Mouse (Mus musculus) limb, embryonic 15.5 days (tissue): ENCODE results near the gene Gm17482. TPM values are rescaled to one million over a fixed set of nuclear protein-coding genes. Genes with fewer than 3 reads are reported as not detected.
A peak's percentile ranks its signal among the peaks of the same experiment; 100 is the strongest.

Experiments used
- ATAC-seq: fragments of 200-750 bp; cut with Nextera tagmentation; 2 replicates; pipeline ENCODE4 v1.8.0; 2017; ENCODE audit warnings: low read depth, moderate TSS enrichment; ENCODE audit not compliant: insufficient number of reproducible peaks, low FRiP score, low TSS enrichment
- H3K27ac ChIP-seq: fragments of 300-500 bp; sonication (generic); 2 replicates; pipeline ENCODE4 v1.5.1; 2015; ENCODE audit warnings: moderate library complexity, mild to moderate bottlenecking, inconsistent platforms
- H3K27me3 ChIP-seq: fragments of 300-500 bp; sonication (generic); 2 replicates; pipeline ENCODE4 v1.6.1; 2015; ENCODE audit warnings: inconsistent platforms
- H3K36me3 ChIP-seq: fragments of 300-500 bp; sonication (generic); 2 replicates; pipeline ENCODE4 v1.6.1; 2015; ENCODE audit warnings: inconsistent platforms
- H3K4me1 ChIP-seq: fragments of 300-500 bp; sonication (generic); 2 replicates; pipeline ENCODE4 v1.6.1; 2015; ENCODE audit warnings: inconsistent platforms
- H3K4me2 ChIP-seq: fragments of 300-500 bp; sonication (generic); 2 replicates; pipeline ENCODE4 v1.6.1; 2015; ENCODE audit warnings: mild to moderate bottlenecking, inconsistent platforms
- H3K4me3 ChIP-seq: fragments of 300-500 bp; sonication (generic); 2 replicates; pipeline ENCODE4 v1.5.1; 2015; ENCODE audit warnings: mild to moderate bottlenecking, inconsistent platforms
- H3K9ac ChIP-seq: fragments of 300-500 bp; sonication (generic); 2 replicates; pipeline ENCODE4 v1.6.1; 2015; ENCODE audit warnings: inconsistent platforms
- H3K9me3 ChIP-seq: fragments of 300-500 bp; sonication (generic); 2 replicates; pipeline ENCODE4 v1.6.1; 2016; ENCODE audit warnings: inconsistent platforms
- WGBS: fragments of 180-500 bp; shearing (Covaris S2); methylation state at CpG from one replicate; pipeline ENCODE4 v1.1.7; 2015; 5-methylcytosine and 5-hydroxymethylcytosine counted together
- polyA plus RNA-seq: library from polyadenylated mRNA; unstranded; fragments of >200 nt; fragmentation: Nextera tagmentation; extraction: Ambion mirVana; gene quantifications from 2 replicates; pipeline ENCODE4 v1.2.1, GENCODE M21; 2015

Gene Gm17482
- polyA plus RNA-seq, 1 experiment from 2014 or later, result not detected

DNA sequence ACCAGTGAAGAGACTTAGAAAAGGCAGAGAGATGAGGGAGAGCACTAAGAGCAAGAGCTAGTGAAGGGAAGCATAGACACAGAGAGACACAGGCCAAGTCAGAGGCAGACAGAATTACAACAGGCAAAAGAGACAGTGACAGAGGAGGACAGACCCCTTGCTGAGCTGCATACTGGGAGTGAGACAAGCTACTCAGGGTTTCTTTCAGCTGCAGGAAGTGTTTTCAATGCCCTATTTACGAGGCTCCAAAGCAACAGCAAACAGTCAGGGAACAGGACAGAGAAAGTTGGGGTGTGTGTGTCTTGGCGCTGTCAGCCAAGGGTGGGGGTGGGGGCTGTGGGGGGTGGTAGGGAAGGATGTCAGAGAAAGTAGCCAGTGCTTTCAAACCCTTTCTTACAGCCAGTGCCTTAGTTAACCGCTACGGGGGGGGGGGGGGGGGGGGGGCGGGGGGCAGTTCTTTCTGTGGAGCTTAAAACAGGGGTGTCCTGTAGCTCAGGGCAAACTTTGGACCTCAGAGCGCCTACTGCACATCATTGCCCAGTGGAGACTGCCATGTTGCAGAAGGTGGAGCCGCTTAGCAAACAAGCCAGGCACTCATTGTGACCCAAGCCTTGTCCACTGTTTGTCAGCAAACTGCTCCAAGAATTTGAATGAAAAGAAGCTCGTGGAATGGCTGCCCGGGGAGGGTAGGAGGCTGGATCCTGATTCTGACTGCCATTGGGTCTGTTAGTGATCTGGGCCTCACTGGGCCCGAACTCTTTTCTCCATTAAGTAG, 25.1 kb downstream of the Gm17482 start, which contains the start of gene Timp4:
TSS of gene Timp4 (minus strand) at position 107 of the 775 bp plus-strand sequence.
- no peaks in the 10 kb centered on the region for H3K36me3 ChIP-seq
- H3K9ac ChIP-seq, result 0 out of 2 replicates have a peak within 1 kb of the TSS, but pooled peaks have one; percentile 29
- no peak within 1 kb of the TSS for H3K27ac ChIP-seq
- H3K4me1 ChIP-seq, result peaks cover 7% of the 10 kb centered on the region
- WGBS, result 41% methylated on average over 7 of the region's 10 CpGs
- H3K27me3 ChIP-seq, result no peaks in the 10 kb centered on the region
- no peaks in the 10 kb centered on the region for H3K9me3 ChIP-seq
- peak within 1 kb of the TSS; percentile 53 for H3K4me2 ChIP-seq
- H3K4me3 ChIP-seq, result peak within 1 kb of the TSS; percentile 27; the same call in 1 of the 2 replicates
- ATAC-seq, result no peak

DNA sequence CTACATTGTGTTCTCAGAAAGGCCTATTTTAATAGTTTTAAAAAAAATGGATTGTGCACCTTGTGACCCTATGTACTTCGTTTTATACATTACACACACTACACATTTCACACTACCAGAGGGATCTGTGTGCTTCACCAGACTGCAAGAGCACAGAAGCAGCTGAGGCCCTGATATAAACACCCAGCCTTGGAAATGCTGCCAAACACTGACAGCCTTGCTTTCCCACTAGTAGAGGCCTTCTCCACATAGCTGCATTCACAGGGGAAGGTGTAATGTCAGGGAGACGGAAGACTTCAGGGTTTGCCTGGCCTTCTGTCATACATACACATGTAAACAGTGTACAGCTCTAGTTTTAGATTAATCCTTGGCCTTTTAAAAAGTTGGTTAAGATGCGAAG, 28.0 kb downstream of the Gm17482 start:
- no peaks in the 10 kb centered on the region for H3K36me3 ChIP-seq
- H3K9me3 ChIP-seq, result no peaks in the 10 kb centered on the region
- H3K4me3 ChIP-seq, result no peak overlapping the region
- no peak overlapping the region for H3K4me2 ChIP-seq
- H3K27me3 ChIP-seq, result no peaks in the 10 kb centered on the region
- H3K4me1 ChIP-seq, result peaks cover 7% of the 10 kb centered on the region
- no peak overlapping the region for H3K27ac ChIP-seq
- no peak for ATAC-seq
- no peak overlapping the region for H3K9ac ChIP-seq
- 77% methylated on average over 3 of the region's 3 CpGs for WGBS

- ATAC-seq, result no peak
- H3K27me3 ChIP-seq, result no peaks in the 10 kb centered on the region
- H3K4me3 ChIP-seq, result no peak overlapping the region
- H3K4me1 ChIP-seq, result no peaks in the 10 kb centered on the region
- H3K9me3 ChIP-seq, result no peaks in the 10 kb centered on the region
- H3K36me3 ChIP-seq, result no peaks in the 10 kb centered on the region
- H3K27ac ChIP-seq, result no peak overlapping the region
- H3K4me2 ChIP-seq, result no peak overlapping the region
- no peak overlapping the region for H3K9ac ChIP-seq
- 85% methylated on average over 3 of the region's 3 CpGs for WGBS
These were observed 33.4 kb downstream of the Gm17482 start for GRCm38 (mm10) chr6:115260507-115260906.

GRCm38 (mm10) chr6:115266791-115267190, 39.6 kb downstream of the Gm17482 start:
- Histone ChIP-seq H3K4me2 (no peak overlapping the region), H3K9me3 (no peaks in the 10 kb centered on the region), H3K36me3 (no peaks in the 10 kb centered on the region), H3K4me1 (peaks cover 3% of the 10 kb centered on the region; the same call in 1 of the 2 replicates), H3K27ac (no peak overlapping the region), H3K9ac (no peak overlapping the region), H3K4me3 (no peak overlapping the region), H3K27me3 (no peaks in the 10 kb centered on the region)
- no peak for ATAC-seq
- WGBS, result 68% methylated on average over 5 of the region's 5 CpGs

DNA sequence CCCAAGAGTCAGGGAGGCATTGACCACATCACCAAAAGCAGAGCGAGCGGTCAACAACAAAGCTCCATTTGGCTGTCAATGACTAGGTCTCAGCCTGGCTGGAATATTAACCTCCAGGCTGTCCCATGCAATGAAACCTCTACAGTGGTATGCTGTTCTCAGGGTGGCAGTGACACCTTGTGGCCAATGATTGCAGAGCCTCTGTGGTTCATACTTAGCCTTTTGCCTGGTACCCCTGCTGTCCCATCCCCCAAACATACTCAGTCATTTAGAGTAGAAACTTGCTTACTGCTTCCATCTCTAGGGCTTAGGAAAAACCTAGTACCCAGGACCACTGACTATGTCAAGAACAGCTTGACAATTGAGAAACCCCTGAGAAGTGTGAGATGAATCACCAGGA, 40.8 kb downstream of the Gm17482 start:
- no peak overlapping the region for H3K4me3 ChIP-seq
- 43% methylated on average over 2 of the region's 2 CpGs for WGBS
- no peak for ATAC-seq

DNA sequence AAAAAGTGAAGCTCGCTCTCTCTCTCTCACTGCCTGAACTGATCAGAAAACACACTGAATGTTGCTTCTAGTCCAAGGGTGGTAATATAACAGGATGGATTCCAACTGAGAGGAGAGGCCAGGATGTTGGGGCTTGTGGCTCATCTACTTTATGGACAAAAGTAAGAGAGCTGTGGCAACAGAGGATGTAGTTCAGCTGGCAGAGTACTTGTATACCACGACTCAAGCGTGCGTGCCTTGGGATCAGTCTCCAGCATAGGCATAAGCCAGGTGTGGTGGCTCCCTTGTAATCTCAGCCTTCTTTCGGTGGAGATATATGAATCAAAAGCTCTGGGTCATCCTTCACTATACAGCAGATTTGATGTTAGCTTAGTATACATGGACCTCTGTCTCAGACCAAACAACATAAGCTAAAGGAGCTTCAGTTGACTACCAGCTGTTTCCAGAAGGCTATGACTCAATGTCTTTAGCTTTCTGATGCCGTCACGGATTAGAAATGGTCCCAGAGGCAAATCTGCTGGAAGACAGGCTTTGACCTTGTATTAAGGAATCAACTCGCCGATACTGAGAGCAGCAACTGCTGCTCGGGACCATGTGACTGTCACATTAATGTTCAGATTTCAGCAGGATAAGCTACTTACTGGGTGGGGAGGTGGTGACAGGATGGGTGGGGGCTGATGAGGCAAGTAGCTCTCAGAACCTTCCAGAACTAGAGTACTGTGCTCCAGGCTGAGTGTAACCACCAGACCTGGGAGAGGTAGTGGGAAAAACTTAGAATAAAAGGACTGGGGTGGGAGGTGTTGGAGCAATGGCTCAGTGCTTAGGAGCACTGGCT, 41.6 kb downstream of the Gm17482 start:
- H3K4me1 ChIP-seq, result peaks cover 8% of the 10 kb centered on the region
- H3K9ac ChIP-seq, result no peak overlapping the region
- H3K36me3 ChIP-seq, result no peaks in the 10 kb centered on the region
- H3K4me2 ChIP-seq, result no peak overlapping the region
- H3K27ac ChIP-seq, result no peak overlapping the region
- WGBS, result 79% methylated on average over 10 of the region's 10 CpGs
- ATAC-seq, result no peak
- H3K4me3 ChIP-seq, result no peak overlapping the region
- H3K9me3 ChIP-seq, result no peaks in the 10 kb centered on the region
- no peaks in the 10 kb centered on the region for H3K27me3 ChIP-seq

More for the DNA sequence above, 40.8 kb downstream of the Gm17482 start:
- Histone ChIP-seq H3K4me1 (peaks cover 8% of the 10 kb centered on the region), H3K4me2 (no peak overlapping the region), H3K9ac (no peak overlapping the region), H3K27ac (no peak overlapping the region), H3K36me3 (no peaks in the 10 kb centered on the region), H3K9me3 (no peaks in the 10 kb centered on the region), H3K27me3 (no peaks in the 10 kb centered on the region)

DNA sequence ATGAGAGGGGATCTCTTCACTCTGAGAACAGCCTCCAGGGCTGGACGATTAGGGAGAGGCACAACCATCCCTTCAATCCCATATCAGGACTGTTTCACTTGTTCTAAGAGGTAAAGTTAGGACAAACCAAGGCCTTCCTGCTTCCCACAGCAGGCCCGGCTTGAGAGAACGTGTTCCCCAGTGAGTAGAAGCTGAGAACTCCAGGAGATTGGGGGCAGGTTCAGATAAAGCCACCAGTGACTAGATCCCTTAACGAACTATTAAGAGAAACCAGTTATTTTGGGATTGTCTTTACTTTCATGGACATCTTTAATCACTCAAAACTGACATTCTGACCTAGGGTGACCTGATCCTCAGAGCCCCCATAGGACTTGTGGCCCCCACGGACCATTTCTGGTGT, 42.4 kb downstream of the Gm17482 start:
- Histone ChIP-seq H3K4me2 (no peak overlapping the region), H3K4me1 (peaks cover 8% of the 10 kb centered on the region), H3K4me3 (no peak overlapping the region), H3K9me3 (no peaks in the 10 kb centered on the region), H3K36me3 (no peaks in the 10 kb centered on the region), H3K27me3 (no peaks in the 10 kb centered on the region), H3K27ac (no peak overlapping the region), H3K9ac (no peak overlapping the region)
- ATAC-seq, result no peak
- WGBS, result 69% methylated on average over 5 of the region's 5 CpGs

DNA sequence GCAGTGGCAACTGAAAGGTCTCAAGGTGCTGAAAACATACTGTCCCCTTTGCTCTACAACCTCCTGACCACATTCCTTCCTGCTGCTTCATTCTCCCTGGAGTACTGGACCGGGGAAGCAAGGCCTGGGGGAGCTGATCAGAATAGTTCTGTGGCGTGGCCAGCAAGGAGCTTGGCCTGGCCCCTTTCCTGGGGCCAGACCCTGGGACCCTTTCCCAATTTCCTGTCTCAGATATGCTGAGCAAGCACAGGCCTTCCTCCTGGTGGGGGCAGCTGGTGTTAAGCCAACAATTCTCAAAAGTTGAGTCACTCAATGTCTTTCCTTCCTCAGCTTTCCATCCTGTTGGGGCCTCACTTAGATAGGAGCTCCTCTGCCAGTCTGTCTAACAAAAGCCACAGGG, 42.9 kb downstream of the Gm17482 start:
- no peaks in the 10 kb centered on the region for H3K27me3 ChIP-seq
- no peaks in the 10 kb centered on the region for H3K36me3 ChIP-seq
- no peak for ATAC-seq
- 53% methylated on average over 2 of the region's 2 CpGs for WGBS
- no peak overlapping the region for H3K9ac ChIP-seq
- no peaks in the 10 kb centered on the region for H3K9me3 ChIP-seq
- no peak overlapping the region for H3K4me2 ChIP-seq
- H3K27ac ChIP-seq, result no peak overlapping the region
- H3K4me3 ChIP-seq, result no peak overlapping the region
- H3K4me1 ChIP-seq, result peaks cover 8% of the 10 kb centered on the region

DNA sequence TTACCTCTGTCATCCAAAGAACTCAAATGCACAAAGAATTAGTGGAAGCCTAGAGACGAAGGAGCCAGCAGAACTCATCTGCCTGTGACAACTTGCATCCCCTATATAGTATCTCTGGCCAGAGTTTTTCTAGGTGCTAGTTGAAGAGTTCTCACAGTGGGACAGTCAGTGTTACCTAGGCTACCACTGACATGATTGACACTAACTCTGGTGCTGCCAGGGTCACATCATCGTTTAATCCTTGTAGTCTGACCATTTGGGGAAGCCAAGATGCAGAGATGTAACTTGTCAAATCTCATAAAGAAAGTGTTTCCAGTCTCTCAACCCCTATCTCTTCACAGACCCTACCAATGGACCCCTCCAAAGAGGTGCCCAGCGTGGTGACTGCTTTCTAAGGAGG, 44.2 kb downstream of the Gm17482 start:
- Histone ChIP-seq H3K4me2 (no peak overlapping the region), H3K27ac (no peak overlapping the region), H3K4me3 (no peak overlapping the region), H3K27me3 (no peaks in the 10 kb centered on the region), H3K4me1 (peaks cover 8% of the 10 kb centered on the region), H3K36me3 (no peaks in the 10 kb centered on the region), H3K9ac (no peak overlapping the region), H3K9me3 (no peaks in the 10 kb centered on the region)
- no peak for ATAC-seq
- 71% methylated on average over 3 of the region's 3 CpGs for WGBS

DNA sequence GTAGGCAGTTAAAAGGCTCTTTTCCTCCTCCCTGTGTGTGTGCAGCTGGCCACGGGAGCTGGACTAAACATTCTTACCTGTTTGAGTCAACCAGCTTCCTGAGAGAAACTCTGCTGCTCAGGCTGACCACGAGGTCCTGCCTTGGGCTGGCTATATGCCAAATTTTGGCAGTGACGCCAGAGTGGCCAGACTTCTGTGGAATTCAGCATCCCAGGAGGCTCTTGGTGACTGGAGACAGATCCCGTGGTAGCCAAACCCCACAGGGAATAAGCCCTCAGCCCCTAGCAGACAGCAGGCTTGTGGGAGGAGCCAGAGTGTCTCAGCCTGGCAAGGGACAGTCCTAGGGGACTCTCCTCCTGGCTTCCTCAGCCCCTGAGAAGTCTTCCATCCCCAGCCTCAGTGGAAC, 44.7 kb downstream of the Gm17482 start:
- Histone ChIP-seq H3K4me1 (peaks cover 8% of the 10 kb centered on the region), H3K36me3 (no peaks in the 10 kb centered on the region), H3K9ac (no peak overlapping the region), H3K9me3 (no peaks in the 10 kb centered on the region), H3K27ac (no peak overlapping the region), H3K4me3 (no peak overlapping the region), H3K27me3 (no peaks in the 10 kb centered on the region), H3K4me2 (no peak overlapping the region)
- 16% methylated on average over 4 of the region's 4 CpGs for whole genome bisulfite sequencing
- ATAC-seq, result no peak

DNA sequence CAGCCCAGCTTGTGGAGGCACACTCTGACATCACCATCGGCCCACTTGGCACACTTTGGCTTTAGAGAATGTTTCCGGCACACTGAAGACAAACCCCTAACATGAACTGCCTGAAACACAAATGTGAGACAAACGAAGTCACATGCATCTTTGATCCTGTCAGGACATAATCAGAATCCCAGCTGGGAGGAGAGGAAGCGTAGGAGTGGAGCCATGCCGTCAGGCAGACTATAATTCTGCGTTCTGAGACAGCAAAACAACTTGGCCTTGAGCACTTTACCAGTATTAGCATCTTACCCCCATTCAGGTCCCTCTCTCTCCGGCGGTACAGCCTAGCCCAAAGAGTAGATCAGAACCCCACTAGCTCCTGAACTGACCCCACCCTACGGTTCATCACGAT, 46.2 kb downstream of the Gm17482 start:
- no peaks in the 10 kb centered on the region for H3K36me3 ChIP-seq
- no peak overlapping the region for H3K27ac ChIP-seq
- H3K4me2 ChIP-seq, result no peak overlapping the region
- no peak overlapping the region for H3K4me3 ChIP-seq
- WGBS, result 68% methylated on average over 10 of the region's 10 CpGs
- no peaks in the 10 kb centered on the region for H3K9me3 ChIP-seq
- no peak for ATAC-seq
- H3K27me3 ChIP-seq, result no peaks in the 10 kb centered on the region
- peaks cover 8% of the 10 kb centered on the region for H3K4me1 ChIP-seq
- H3K9ac ChIP-seq, result no peak overlapping the region

GRCm38 (mm10) chr6:115274705-115275104, 47.6 kb downstream of the Gm17482 start:
- no peak for ATAC-seq
- Histone ChIP-seq H3K4me1 (peaks cover 8% of the 10 kb centered on the region), H3K36me3 (no peaks in the 10 kb centered on the region), H3K27ac (no peak overlapping the region), H3K9me3 (no peaks in the 10 kb centered on the region), H3K9ac (no peak overlapping the region), H3K27me3 (no peaks in the 10 kb centered on the region), H3K4me3 (no peak overlapping the region), H3K4me2 (no peak overlapping the region)
- 63% methylated on average over 9 of the region's 9 CpGs for WGBS
